Mouse (Mus musculus) heart, adult 2 months (tissue): Measurements from ENCODE around the gene Ptpre. TPM values are rescaled to one million over a fixed set of nuclear protein-coding genes. Genes with fewer than 3 reads are reported as not detected.

Experiments used
- DNase-seq, 2 experiments: peaks; one replicate each; pipeline ENCODE4 v3.0.0; 2021
- H3K27ac ChIP-seq: fragments of 200-600 bp; 2 replicates; pipeline ENCODE4 v1.8.1; 2022
- H3K27me3 ChIP-seq: fragments of 200-500 bp; 2 replicates; pipeline ENCODE4 v1.6.1; 2012; ENCODE audit warnings: mild to moderate bottlenecking, low read length, inconsistent platforms, mixed read lengths; ENCODE audit not compliant: control insufficient read depth, insufficient read depth
- H3K36me3 ChIP-seq: fragments of 200-500 bp; 2 replicates; pipeline ENCODE4 v1.6.1; 2012; ENCODE audit warnings: low read length, inconsistent platforms; ENCODE audit not compliant: control insufficient read depth, insufficient read depth
- H3K4me1 ChIP-seq: fragments of 200-500 bp; 2 replicates; pipeline ENCODE4 v1.6.1; 2011; ENCODE audit warnings: low read length; ENCODE audit not compliant: control insufficient read depth, insufficient read depth
- H3K4me3 ChIP-seq: fragments of 200-600 bp; 2 replicates; pipeline ENCODE4 v1.8.1; 2022
- H3K79me2 ChIP-seq: fragments of 200-500 bp; replicated peaks from 2 replicates; pipeline ENCODE4 v1.6.1; 2012; ENCODE audit warnings: mild to moderate bottlenecking, inconsistent platforms, low read length, moderate library complexity, mixed read lengths; ENCODE audit not compliant: control insufficient read depth, insufficient read depth
- H3K9ac ChIP-seq: fragments of 200-500 bp; 2 replicates; pipeline ENCODE4 v1.6.1; 2012; ENCODE audit warnings: low read depth, mild to moderate bottlenecking, control low read depth, inconsistent platforms, low read length, mixed read lengths
- CTCF ChIP-seq: fragments of 200-600 bp; IDR thresholded peaks from 2 replicates; pipeline ENCODE4 v1.8.1; 2022; ENCODE audit warnings: antibody characterized with exemption, mild to moderate bottlenecking, moderate library complexity
- EP300 ChIP-seq: fragments of 200-500 bp; IDR thresholded peaks from 2 replicates; pipeline ENCODE4 v1.6.1; 2011; ENCODE audit warnings: low read depth, low read length, control low read depth; ENCODE audit not compliant: insufficient read depth
- POLR2A ChIP-seq: fragments of 200-500 bp; IDR thresholded peaks from 2 replicates; pipeline ENCODE4 v1.6.1; 2011; ENCODE audit warnings: mild to moderate bottlenecking, low read depth, low read length, control low read depth; ENCODE audit not compliant: insufficient read depth
- WGBS: fragments of 180-500 bp; shearing (Covaris S2); methylation state at CpG from one replicate; pipeline ENCODE4 v1.1.7; 2018; 5-methylcytosine and 5-hydroxymethylcytosine counted together
- intact Hi-C: fragments of 180-260 bp; cut with DNase I; formaldehyde crosslinking; loops from one replicate; pipeline ENCODE4 v1.15.1; 2025
- microRNA-seq, 2 experiments: library from miRNA; unstranded; fragments of <30 nt; microRNA quantifications; one replicate each; pipeline ENCODE4 v1.2.0; 2021
- polyA plus RNA-seq: library from polyadenylated mRNA; depleted of rRNA; stranded (reverse); fragments of >200 nt; gene quantifications from 2 replicates; pipeline ENCODE4 v1.2.3, GENCODE M21; 2012; rRNA removed
- total RNA-seq, 2 experiments: library from RNA; stranded (reverse); gene quantifications; 2 replicates each; pipeline ENCODE4 v1.2.3; 2021

Ptpre gene
- total and polyA plus RNA-seq, 3 experiments, result 2.8 to 4.1 (median 3.1) TPM

- intact Hi-C loops, result no loop called here
- no peak for TF ChIP-seq EP300
- TF ChIP-seq CTCF, result no peak
- no peak for TF ChIP-seq POLR2A
Measured at GRCm38 (mm10) chr7:135734379-135734778, 197.1 kb downstream of the Ptpre start.

GRCm38 (mm10) chr7:135734911-135735646 is 197.8 kb downstream of the Ptpre start:
- Histone ChIP-seq H3K9ac (no peak overlapping the region), H3K4me1 (peaks cover 1% of the 10 kb centered on the region; the same call in 1 of the 2 replicates), H3K36me3 (no peaks in the 10 kb centered on the region), H3K27ac (0 out of 2 replicates have a peak overlapping the region, but pooled peaks have one; percentile 2), H3K79me2 (no peaks in the 10 kb centered on the region), H3K27me3 (no peaks in the 10 kb centered on the region), H3K4me3 (no peak overlapping the region; the same call in 1 of the 2 replicates)
- WGBS, result 78% methylated on average over 9 of the region's 9 CpGs
- DNase-seq, result no peak
- intact Hi-C loops, result loop anchor here (5.0 kb wide), 2 partner anchors 53 to 198 kb away; partner anchors contain the start of gene Ptpre
- TF ChIP-seq POLR2A, result no peak
- TF ChIP-seq EP300, result no peak
- no peak for TF ChIP-seq CTCF

More at GRCm38 (mm10) chr7:135734379-135734778, 197.1 kb downstream of the Ptpre start:
- DNase-seq, result no peak
- H3K4me1 ChIP-seq, result peaks cover 1% of the 10 kb centered on the region; the same call in 1 of the 2 replicates
- H3K79me2 ChIP-seq, result no peaks in the 10 kb centered on the region
- H3K4me3 ChIP-seq, result no peak overlapping the region
- no peaks in the 10 kb centered on the region for H3K36me3 ChIP-seq
- WGBS, result 87% methylated on average over 5 of the region's 5 CpGs
- no peak overlapping the region for H3K27ac ChIP-seq
- H3K9ac ChIP-seq, result no peak overlapping the region
- no peaks in the 10 kb centered on the region for H3K27me3 ChIP-seq

Small RNA genes lying within 50 kb of the gene (microRNA-seq; reads per million reads assigned to microRNA genes)
- gene Mir1962, result 0 reads per million in 2 experiments

Other genes starting within 250 kb of the Ptpre start
- not detected for gene Foxi2, start 127.2 kb upstream of the Ptpre start, total RNA-seq
- not detected in 2 replicates for gene Foxi2, start 127.2 kb upstream of the Ptpre start, polyA plus RNA-seq
- not detected for gene Clrn3, start 8.8 kb upstream of the Ptpre start, total RNA-seq
- gene Clrn3, start 8.8 kb upstream of the Ptpre start, polyA plus RNA-seq, result not detected in 2 replicates
- 1 to 10 TPM in 1 of 2 experiments, under 1 TPM in 1; 0.97 to 1.9 TPM for gene Mki67, start 178.9 kb downstream of the Ptpre start, total RNA-seq
- 0.16 and 0.29 TPM in 2 replicates for gene Mki67, start 178.9 kb downstream of the Ptpre start, polyA plus RNA-seq